Mouse (Mus musculus) neural tube, embryonic 14.5 days (tissue): Measurements from ENCODE around the gene Frem2. TPM values are rescaled to one million over a fixed set of nuclear protein-coding genes. Genes with fewer than 3 reads are reported as not detected.

Experiments used
- ATAC-seq: fragments of 200-750 bp; cut with Nextera tagmentation; 2 replicates; pipeline ENCODE4 v1.8.0; 2017; ENCODE audit warnings: low read depth, mild to moderate bottlenecking, moderate TSS enrichment, moderate library complexity
- H3K27ac ChIP-seq: fragments of 300-500 bp; sonication (generic); 2 replicates; pipeline ENCODE4 v1.5.1; 2014; ENCODE audit warnings: low read depth, mild to moderate bottlenecking, control low read depth, low read length, moderate library complexity, mixed read lengths
- H3K27me3 ChIP-seq: fragments of 300-500 bp; sonication (generic); 2 replicates; pipeline ENCODE4 v1.6.1; 2014; ENCODE audit warnings: low read length; ENCODE audit not compliant: control insufficient read depth, insufficient read depth
- H3K36me3 ChIP-seq: fragments of 300-500 bp; sonication (generic); 2 replicates; pipeline ENCODE4 v1.6.1; 2014; ENCODE audit warnings: low read length, mixed read lengths; ENCODE audit not compliant: control insufficient read depth, insufficient read depth
- H3K4me1 ChIP-seq: fragments of 300-500 bp; sonication (generic); 2 replicates; pipeline ENCODE4 v1.6.1; 2014; ENCODE audit warnings: low read length; ENCODE audit not compliant: control insufficient read depth, insufficient read depth
- H3K4me2 ChIP-seq: fragments of 300-500 bp; sonication (generic); 2 replicates; pipeline ENCODE4 v1.6.1; 2014; ENCODE audit warnings: mild to moderate bottlenecking, low read depth, low read length, control low read depth
- H3K4me3 ChIP-seq: fragments of 300-500 bp; sonication (generic); 2 replicates; pipeline ENCODE4 v1.5.1; 2014; ENCODE audit warnings: low read depth, low read length, control low read depth, mixed read lengths
- H3K9ac ChIP-seq: fragments of 300-500 bp; sonication (generic); replicated peaks from 2 replicates; pipeline ENCODE4 v1.6.1; 2014; ENCODE audit warnings: low read depth, mild to moderate bottlenecking, control low read depth, low read length, mixed read lengths
- H3K9me3 ChIP-seq: fragments of 300-500 bp; sonication (generic); 2 replicates; pipeline ENCODE4 v1.6.1; 2016; ENCODE audit warnings: low read length; ENCODE audit not compliant: control insufficient read depth
- WGBS: fragments of 180-500 bp; shearing (Covaris S2); extraction: QIAGEN DNeasy Blood & Tissue Kit; methylation state at CpG from one replicate; pipeline ENCODE4 v1.1.7; 2014; 5-methylcytosine and 5-hydroxymethylcytosine counted together
- polyA plus RNA-seq: library from polyadenylated mRNA; unstranded; fragments of >200 nt; fragmentation: Nextera tagmentation; extraction: Ambion mirVana; gene quantifications from 2 replicates; pipeline ENCODE4 v1.2.1, GENCODE M21; 2014

Frem2 gene
- polyA plus RNA-seq, 1 experiment from 2014 or later: 1.6 TPM

DNA sequence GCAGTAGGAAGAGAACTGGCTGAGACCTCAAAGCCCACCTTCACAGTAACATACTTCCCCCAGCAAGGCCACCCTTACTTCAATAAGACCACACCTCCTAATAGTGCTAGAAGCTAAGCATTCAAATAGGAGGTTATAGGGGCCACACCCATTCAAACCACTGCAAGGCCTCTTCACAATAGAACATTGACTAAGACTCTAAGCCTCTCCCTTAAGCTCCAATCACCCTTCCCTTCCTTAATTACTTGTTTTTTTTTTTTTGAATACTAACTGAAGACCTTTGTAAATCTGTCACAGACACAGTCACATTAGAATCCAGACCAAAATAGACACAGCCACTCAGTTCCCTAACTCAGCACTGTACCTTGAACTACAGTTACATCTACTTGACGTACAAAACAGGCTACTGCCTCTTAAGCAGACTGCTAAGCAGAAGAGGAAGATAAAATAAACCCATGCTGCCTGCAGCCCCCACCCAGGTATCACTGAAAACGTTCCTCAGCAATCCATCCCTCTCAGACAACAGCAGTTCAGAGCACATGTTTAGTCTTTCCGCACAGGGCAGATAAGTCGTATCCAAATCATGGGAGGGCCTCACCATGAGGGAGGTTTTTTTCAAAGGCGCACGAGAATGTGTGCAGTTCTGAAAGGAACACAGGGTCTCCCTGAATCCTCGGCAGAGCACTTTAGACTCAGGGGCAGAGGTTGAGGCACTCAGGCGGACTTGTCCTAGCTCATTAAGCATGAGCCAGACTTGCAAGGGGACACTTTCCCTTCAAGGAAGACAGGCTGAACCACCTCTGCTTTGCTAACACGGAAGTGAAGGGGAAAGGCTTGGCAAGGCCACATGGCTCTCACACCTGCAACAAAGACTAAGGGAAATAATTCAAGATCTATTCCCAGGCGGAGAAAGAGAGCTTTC lies 101.9 kb downstream of the Frem2 start:
- no peak overlapping the region for H3K27ac ChIP-seq
- no peak for ATAC-seq
- H3K4me3 ChIP-seq: no peak overlapping the region
- no peak overlapping the region for H3K4me2 ChIP-seq
- no peak overlapping the region for H3K9ac ChIP-seq
- no peaks in the 10 kb centered on the region for H3K4me1 ChIP-seq
- no peaks in the 10 kb centered on the region for H3K9me3 ChIP-seq
- no peaks in the 10 kb centered on the region for H3K36me3 ChIP-seq
- H3K27me3 ChIP-seq: no peaks in the 10 kb centered on the region
- WGBS: 74% methylated on average over 10 of the region's 10 CpGs

DNA sequence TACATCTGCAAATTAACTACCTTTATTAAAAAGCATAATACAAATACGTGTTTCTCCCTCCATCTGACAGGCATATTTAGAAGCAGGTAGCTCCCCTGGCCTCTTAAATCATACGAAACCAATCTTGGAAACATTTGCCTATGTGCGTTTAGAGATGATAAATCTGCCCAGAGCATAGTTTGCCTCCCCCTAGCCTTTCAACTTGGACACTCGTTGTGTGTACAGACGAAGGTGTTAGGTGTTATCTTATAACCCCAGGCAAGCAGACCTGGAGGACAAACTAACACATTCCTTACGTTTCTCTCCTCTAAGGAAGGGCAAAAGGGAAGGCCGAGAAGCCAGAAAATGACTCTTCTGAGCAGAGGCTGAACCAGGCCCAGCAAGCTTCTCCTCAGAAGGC lies 104.5 kb downstream of the Frem2 start:
- Histone ChIP-seq H3K36me3 (no peaks in the 10 kb centered on the region), H3K27me3 (no peaks in the 10 kb centered on the region), H3K9ac (no peak overlapping the region), H3K4me1 (no peaks in the 10 kb centered on the region), H3K4me2 (no peak overlapping the region), H3K9me3 (no peaks in the 10 kb centered on the region), H3K27ac (no peak overlapping the region), H3K4me3 (no peak overlapping the region)
- 75% methylated on average over 7 of the region's 7 CpGs for WGBS
- ATAC-seq: no peak

DNA sequence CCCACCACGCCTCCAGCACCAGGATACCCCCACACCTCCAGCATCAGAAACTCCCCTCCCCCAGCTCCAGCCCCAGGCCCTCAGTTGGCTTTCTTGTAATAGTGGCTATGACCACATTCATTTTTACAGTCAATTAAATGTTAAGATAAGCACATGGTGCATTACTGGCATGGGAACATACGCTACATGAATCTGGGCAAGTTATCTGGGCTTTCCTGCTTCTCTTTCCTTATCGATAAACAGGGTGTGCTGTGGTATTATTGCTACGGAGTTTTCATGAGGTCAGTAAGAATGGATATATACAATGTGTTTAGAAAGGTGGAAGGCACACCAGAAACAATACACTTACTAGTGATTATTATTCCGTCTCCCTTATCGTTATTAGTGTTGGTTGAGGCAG lies 125.1 kb downstream of the Frem2 start:
- WGBS: 89% methylated on average over 6 of the region's 6 CpGs

DNA sequence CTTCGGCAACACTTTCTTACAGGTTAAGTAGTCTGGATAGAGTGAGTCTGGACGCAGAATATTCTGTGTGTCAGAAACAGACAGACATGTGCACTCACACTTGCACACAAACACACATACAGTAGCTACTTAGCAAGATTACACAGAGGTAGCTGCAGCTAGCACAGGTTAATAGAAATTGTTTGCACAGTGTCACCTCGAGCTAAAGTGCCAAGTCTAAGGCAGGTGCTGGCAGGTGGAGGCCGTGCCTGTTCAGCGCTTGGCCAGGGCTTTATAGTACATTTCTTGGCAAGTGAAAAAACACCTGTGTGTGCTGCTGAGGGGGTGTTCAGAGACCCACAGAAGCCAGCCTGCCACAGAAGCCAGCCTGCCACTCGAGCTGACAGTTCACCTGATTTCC lies 126.8 kb downstream of the Frem2 start:
- Histone ChIP-seq H3K9me3 (no peaks in the 10 kb centered on the region), H3K4me1 (no peaks in the 10 kb centered on the region), H3K4me2 (no peak overlapping the region), H3K27ac (no peak overlapping the region), H3K4me3 (no peak overlapping the region), H3K27me3 (no peaks in the 10 kb centered on the region), H3K36me3 (no peaks in the 10 kb centered on the region), H3K9ac (no peak overlapping the region)
- 88% methylated on average over 6 of the region's 6 CpGs for WGBS
- no peak for ATAC-seq

More for the DNA sequence above, 125.1 kb downstream of the Frem2 start:
- Histone ChIP-seq H3K9ac (no peak overlapping the region), H3K9me3 (no peaks in the 10 kb centered on the region), H3K36me3 (no peaks in the 10 kb centered on the region), H3K27ac (no peak overlapping the region), H3K4me3 (no peak overlapping the region), H3K4me1 (no peaks in the 10 kb centered on the region), H3K27me3 (no peaks in the 10 kb centered on the region), H3K4me2 (no peak overlapping the region)
- no peak for ATAC-seq

DNA sequence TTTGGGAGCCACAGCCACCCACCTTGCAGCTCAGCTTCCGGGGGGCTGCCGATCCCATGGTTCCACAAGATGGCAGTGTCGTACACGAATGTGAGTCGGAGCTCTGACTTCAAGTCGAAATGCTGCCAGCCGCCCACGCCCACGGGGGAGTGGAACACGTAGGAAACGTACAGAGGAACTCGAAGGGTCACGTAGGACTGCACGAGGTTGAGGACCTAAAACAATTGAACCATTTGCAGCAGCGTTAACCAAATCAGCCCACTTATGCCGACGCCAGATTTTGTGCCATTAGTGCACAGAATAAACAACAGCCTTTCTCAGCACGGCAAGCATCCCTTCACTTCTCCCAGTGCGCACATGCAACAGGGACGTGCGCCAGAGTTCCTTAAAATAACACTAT lies 131.4 kb downstream of the Frem2 start:
- 18% methylated on average over 21 of the region's 21 CpGs for WGBS
- no peaks in the 10 kb centered on the region for H3K4me1 ChIP-seq
- H3K36me3 ChIP-seq: no peaks in the 10 kb centered on the region
- no peaks in the 10 kb centered on the region for H3K27me3 ChIP-seq
- no peaks in the 10 kb centered on the region for H3K9me3 ChIP-seq
- H3K27ac ChIP-seq: no peak overlapping the region
- peak overlapping the region; percentile 35 for H3K4me2 ChIP-seq
- peak; percentile 76; the same call in 1 of the 2 replicates for ATAC-seq
- no peak overlapping the region for H3K9ac ChIP-seq
- H3K4me3 ChIP-seq: peak overlapping the region; percentile 16; the same call in 1 of the 2 replicates

DNA sequence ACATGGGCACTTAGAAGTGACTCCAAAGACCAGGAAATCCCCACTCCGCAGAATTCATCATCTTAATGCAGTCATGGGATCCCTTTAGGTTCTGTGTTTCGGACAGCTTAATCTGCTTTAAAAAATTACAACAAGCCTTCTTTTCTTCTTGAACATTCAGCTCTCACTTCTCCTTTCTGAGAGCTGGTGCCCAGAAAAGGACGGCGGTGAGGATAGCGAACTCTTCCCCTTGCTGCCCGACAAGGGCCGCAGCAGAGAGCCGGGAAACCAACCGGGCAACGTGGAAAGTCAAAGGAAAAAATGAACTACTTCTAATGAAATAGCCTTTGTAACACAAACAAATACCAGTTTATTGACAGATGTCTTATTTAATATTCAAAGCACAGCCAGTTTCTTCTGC lies 134.4 kb downstream of the Frem2 start:
- Histone ChIP-seq H3K4me3 (no peak overlapping the region), H3K4me2 (no peak overlapping the region), H3K4me1 (no peaks in the 10 kb centered on the region), H3K9ac (no peak overlapping the region), H3K9me3 (no peaks in the 10 kb centered on the region), H3K36me3 (no peaks in the 10 kb centered on the region), H3K27me3 (no peaks in the 10 kb centered on the region), H3K27ac (no peak overlapping the region)
- WGBS: 74% methylated on average over 10 of the region's 10 CpGs
- ATAC-seq: no peak

DNA sequence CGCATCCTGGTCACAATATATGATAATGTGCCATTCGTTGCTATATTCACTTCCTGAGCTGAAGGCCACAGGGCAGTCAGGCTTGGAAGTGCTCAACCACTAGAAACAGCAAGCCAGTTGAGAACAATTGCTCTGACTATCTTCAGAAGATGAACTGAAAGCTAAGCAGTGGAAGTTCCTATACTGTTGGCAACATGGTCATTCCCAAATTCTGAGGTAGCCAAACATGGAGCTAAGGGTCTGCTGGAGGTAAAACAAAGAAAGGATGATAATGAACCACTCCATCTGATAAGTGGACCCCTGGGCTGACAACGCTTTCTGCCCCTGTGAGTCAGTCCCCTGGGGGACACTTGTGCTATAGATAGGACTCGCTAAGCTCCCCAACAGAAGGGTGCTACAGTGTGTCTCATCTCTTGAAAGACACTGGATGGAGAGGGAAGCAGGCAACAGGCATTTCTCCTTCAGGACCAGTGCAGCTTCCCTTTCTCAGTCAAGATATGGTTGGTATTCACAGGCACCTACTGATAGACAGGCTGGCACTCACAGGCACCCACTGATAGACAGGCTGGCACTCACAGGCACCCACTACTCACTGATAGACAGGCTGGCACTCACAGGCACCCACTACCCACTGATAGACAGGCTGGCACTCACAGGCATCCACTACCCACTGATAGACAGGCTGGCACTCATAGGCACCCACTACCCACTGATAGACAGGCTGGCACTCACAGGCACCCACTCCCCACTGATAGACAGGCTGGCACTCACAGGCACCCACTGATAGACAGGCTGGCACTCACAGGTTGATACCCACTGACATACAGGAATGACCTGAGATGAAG lies 142.7 kb downstream of the Frem2 start:
- 89% methylated on average over 4 of the region's 4 CpGs for WGBS
- no peaks in the 10 kb centered on the region for H3K27me3 ChIP-seq
- no peak for ATAC-seq

DNA sequence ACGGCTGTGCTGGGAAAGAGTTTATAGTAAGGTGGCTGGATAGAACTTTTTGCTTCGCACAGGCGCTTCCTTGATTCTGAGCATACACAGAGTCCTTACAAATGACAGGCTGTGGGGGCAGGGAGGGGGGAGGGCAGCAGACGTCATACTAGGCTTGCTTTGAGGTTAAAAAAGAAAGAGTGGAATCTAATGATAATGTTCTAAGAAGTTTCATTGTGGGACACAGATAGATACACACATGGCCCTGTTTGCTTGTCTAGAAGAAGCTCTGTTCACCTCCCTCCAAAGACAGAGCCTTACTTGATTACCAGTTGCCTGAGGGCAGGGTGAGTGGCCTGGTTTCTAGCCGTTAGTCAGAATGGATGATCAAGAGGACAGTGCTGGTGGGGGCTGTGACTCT lies 144.1 kb downstream of the Frem2 start:
- WGBS: 68% methylated on average over 5 of the region's 5 CpGs
- no peak overlapping the region for H3K4me3 ChIP-seq
- no peaks in the 10 kb centered on the region for H3K4me1 ChIP-seq
- H3K4me2 ChIP-seq: no peak overlapping the region
- H3K27me3 ChIP-seq: no peaks in the 10 kb centered on the region
- ATAC-seq: no peak
- no peaks in the 10 kb centered on the region for H3K36me3 ChIP-seq
- H3K9ac ChIP-seq: no peak overlapping the region
- H3K27ac ChIP-seq: no peak overlapping the region
- no peaks in the 10 kb centered on the region for H3K9me3 ChIP-seq

More for the DNA sequence above, 142.7 kb downstream of the Frem2 start:
- Histone ChIP-seq H3K9ac (no peak overlapping the region), H3K36me3 (no peaks in the 10 kb centered on the region), H3K9me3 (no peaks in the 10 kb centered on the region), H3K4me2 (no peak overlapping the region), H3K4me3 (no peak overlapping the region), H3K27ac (no peak overlapping the region), H3K4me1 (no peaks in the 10 kb centered on the region)

DNA sequence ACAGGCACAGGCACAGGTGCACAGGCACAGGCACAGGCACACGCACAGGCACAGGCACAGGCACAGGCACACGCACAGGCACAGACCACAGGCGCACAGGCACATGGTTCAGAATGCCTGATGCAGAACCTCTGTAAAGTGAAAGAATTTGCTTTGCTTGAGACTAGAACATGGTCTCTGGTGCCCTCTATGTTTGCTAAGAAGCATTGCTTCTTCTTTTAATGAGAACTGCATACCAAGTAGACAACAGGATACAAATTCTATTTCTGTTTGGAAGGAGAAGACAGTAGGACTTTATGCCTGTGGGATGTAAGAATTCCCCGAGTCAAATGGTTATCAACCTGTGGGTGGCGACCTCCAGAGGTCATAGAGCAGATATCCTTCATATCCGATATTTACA lies 154.7 kb downstream of the Frem2 start:
- Histone ChIP-seq H3K27me3 (no peaks in the 10 kb centered on the region), H3K4me1 (no peaks in the 10 kb centered on the region), H3K4me2 (no peak overlapping the region), H3K36me3 (no peaks in the 10 kb centered on the region), H3K9ac (no peak overlapping the region), H3K4me3 (no peak overlapping the region), H3K9me3 (no peaks in the 10 kb centered on the region), H3K27ac (no peak overlapping the region)
- WGBS: 79% methylated on average over 6 of the region's 6 CpGs
- ATAC-seq: peak; percentile 61; the same call in 1 of the 2 replicates
